Mouse (Mus musculus): ENCODE measurements around the gene Alkbh6. TPM values are rescaled to one million over a fixed set of nuclear protein-coding genes. Genes with fewer than 3 reads are reported as not detected.

Gene Alkbh6
- total RNA-seq, 2 experiments from 2014 or later: 50.8 to 51.8 TPM

GRCm38 (mm10) chr7:30346635-30347379 lies 38.3 kb downstream of the Alkbh6 start:
- no peak for DNase-seq (ENCODE audit: low spot score in 2 of 2)

DNA sequence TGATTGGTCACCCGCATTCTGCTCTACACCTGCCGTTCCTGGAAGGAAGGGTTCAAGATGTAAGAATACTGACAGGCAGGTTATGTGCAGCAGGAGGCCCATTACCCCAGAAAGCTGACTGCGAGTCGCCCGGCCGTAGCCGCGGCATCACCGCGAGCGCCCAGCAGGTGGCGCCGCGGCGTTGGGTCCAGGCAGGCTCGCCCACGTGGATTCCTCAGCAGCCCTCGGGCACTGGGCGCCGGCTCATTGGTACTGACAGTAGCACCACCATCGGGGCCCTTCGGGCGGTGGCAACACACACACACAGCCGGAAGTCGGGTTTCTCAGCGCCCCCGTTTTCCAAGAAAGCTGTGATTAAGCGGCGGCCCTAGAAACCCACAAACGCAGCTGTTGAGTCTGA lies 39.3 kb downstream of the Alkbh6 start:
- Histone ChIP-seq H3K27ac (peak overlapping the region; percentile 48; the same call in 1 of the 2 replicates), H3K4me3 (peak overlapping the region; percentile 27; the same call in 1 of the 2 replicates)
- DNase-seq (ENCODE audit: low spot score in 2 of 2): peak; percentile 63 to 81
- peak; percentile 97 for TF ChIP-seq CTCF (conservative IDR thresholded peaks at IDR 0.05)

More at GRCm38 (mm10) chr7:30346635-30347379, 38.3 kb downstream of the Alkbh6 start:
- no peak overlapping the region for H3K27ac ChIP-seq
- no peak overlapping the region for H3K4me3 ChIP-seq
- no peak for TF ChIP-seq CTCF (conservative IDR thresholded peaks at IDR 0.05)

DNA sequence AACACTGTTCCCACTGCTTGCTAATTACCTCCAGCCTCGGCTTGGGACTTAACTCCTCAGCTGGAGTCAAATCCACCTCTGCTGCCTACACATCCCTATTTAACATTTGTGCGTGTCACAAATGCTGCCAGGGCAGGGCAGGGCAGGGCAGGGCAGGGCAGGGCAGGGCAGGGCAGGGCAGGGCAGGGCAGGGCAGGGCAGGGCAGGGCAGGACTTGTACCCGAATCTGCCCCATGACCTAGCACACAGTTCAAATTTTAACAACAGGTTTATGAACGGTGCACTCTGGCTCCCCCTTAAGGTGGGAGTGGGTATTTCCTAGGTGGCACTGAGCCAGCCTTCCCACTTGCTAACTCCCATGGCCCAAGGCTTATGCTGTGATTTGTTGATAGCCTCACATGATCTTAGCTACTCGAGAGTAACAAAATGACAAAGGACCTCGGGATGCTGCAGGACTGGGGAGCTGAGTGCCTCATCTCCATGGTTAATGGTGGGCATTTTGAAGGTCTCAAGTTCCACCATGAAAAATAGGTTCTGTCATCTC lies 44.8 kb downstream of the Alkbh6 start:
- Histone ChIP-seq H3K4me3 (no peak overlapping the region), H3K27ac (no peak overlapping the region)
- peak; percentile 90 for TF ChIP-seq CTCF (conservative IDR thresholded peaks at IDR 0.05)
- peak; percentile 69 to 80 for DNase-seq (ENCODE audit: low spot score in 2 of 2)

DNA sequence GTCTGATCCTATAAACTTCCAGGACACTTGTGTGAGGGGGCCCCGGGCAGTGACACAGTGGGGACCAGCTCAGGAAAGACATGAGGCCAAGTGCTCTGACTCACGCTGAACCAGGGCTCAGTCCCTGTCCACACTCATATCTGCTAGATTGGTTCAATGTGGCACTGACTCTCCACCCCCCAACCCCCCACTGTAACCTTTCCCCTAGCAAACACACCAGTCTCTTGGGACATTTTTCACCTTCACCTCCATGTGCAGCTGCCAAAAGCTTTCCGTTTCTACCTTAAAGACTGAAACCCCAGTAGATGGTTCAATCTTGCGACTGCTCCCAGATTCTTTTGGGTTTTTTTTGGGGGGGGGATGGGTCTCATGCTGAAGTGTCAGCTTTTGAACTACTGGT lies 45.5 kb downstream of the Alkbh6 start:
- no peak for TF ChIP-seq CTCF (conservative IDR thresholded peaks at IDR 0.05)
- Histone ChIP-seq H3K4me3 (no peak overlapping the region), H3K27ac (no peak overlapping the region)
- no peak for DNase-seq (ENCODE audit: low spot score in 2 of 2)

GRCm38 (mm10) chr7:30358378-30359186 lies 50.1 kb downstream of the Alkbh6 start:
- DNase-seq (ENCODE audit: low spot score in 2 of 2): no peak
- TF ChIP-seq CTCF (conservative IDR thresholded peaks at IDR 0.05): no peak
- Histone ChIP-seq H3K4me3 (no peak overlapping the region), H3K27ac (no peak overlapping the region)

- TF ChIP-seq CTCF (conservative IDR thresholded peaks at IDR 0.05): no peak
- Histone ChIP-seq H3K27ac (no peak overlapping the region), H3K4me3 (no peak overlapping the region)
- DNase-seq (ENCODE audit: low spot score in 2 of 2): no peak
Observed at GRCm38 (mm10) chr7:30359276-30359865, 50.9 kb downstream of the Alkbh6 start.

GRCm38 (mm10) chr7:30360028-30360427 lies 51.5 kb downstream of the Alkbh6 start:
- Histone ChIP-seq H3K4me3 (no peak overlapping the region), H3K27ac (no peak overlapping the region)
- TF ChIP-seq CTCF (conservative IDR thresholded peaks at IDR 0.05): no peak
- no peak for DNase-seq (ENCODE audit: low spot score in 2 of 2)

DNA sequence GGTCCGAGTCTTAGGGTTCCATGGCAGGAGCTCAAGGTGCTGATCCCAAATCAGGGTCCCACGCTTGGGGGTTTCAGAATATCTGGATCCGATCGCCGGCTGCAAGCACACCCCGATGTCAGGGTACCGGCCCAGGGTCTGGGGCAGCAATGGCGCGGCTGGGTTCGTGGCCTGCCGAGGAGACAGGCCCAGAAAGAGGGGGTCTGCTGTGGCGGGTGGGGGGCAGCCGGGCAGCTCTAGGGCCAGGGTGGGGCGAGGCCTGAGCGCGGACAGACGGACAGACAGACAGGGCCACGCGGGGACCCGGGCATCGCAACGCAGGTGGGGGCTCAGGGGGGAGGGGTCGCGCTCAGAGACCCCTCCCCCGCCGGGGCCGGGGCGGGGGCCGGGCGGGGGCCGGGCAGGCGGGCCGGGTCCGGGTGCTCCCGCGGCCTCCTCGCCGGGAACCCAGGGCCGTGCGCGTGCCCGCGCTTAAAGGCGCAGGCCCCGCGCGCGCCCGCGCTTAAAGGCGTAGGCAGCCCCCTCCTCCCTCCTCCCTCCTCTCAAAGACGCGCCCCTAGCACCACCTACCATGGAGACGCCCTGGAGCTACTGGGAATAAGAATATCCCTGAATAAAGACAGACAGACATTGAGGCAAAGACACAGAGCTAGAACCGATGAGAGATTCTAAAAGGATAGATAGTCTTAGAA lies 54.3 kb downstream of the Alkbh6 start, which contains the start of gene Lrfn3:
Gene Lrfn3 (minus strand): TSS at position 121 of the 692 bp plus-strand sequence.
- Histone ChIP-seq H3K4me3 (peak within 1 kb of the TSS; percentile 75), H3K27ac (peak within 1 kb of the TSS; percentile 89)
- DNase-seq (ENCODE audit: low spot score in 2 of 2): peak; percentile 60 to 63
- TF ChIP-seq CTCF (conservative IDR thresholded peaks at IDR 0.05): no peak

DNA sequence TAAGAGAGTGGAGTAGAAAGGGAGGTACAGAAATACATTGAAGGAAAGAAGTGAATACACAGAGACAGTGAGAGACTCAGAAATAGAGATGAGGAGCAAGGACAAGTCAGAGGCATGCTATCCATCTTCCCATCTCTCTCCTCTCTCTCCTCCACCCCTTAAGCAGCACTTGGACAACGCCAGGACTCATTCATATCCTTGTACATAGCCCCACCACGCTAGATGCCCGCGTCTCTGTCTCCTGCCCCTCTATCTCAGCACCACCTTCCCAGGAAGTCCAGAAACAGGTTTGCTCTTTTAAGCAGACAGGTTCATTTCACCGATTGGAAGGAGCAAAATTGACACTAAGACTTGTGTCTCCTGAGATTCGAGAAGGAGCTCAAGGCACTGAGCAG lies 54.8 kb downstream of the Alkbh6 start:
- H3K4me3 ChIP-seq: peak overlapping the region; percentile 75

More for the DNA sequence above, 54.8 kb downstream of the Alkbh6 start:
- TF ChIP-seq CTCF (conservative IDR thresholded peaks at IDR 0.05): no peak
- H3K27ac ChIP-seq: peak overlapping the region; percentile 89
- no peak for DNase-seq (ENCODE audit: low spot score in 2 of 2)

Other genes starting within 250 kb of the Alkbh6 start
- gene Zfp82, start 235.8 kb upstream of the Alkbh6 start, total RNA-seq (2021): 1 to 10 TPM; 4.9 to 5.4 TPM
- not detected for gene Gm26920, start 218.3 kb upstream of the Alkbh6 start, total RNA-seq (2021)
- 1 to 10 TPM; 4.3 to 8.2 TPM for gene Zfp566, start 218.2 kb upstream of the Alkbh6 start, total RNA-seq (2021)
- gene Zfp260, start 213.9 kb upstream of the Alkbh6 start, total RNA-seq (2021): 10 to 100 TPM; 73.1 to 75.5 TPM
- gene Zfp382, start 186.8 kb upstream of the Alkbh6 start, total RNA-seq (2021): 10 to 100 TPM; 30.1 to 37.5 TPM
- gene Zfp146, start 139.0 kb upstream of the Alkbh6 start, total RNA-seq (2021): 10 to 100 TPM; 48.9 to 52.0 TPM
- 1 to 10 TPM; 3.5 to 5.9 TPM for gene Cox7a1, start 124.6 kb upstream of the Alkbh6 start, total RNA-seq (2021)
- gene Capns1, start 109.9 kb upstream of the Alkbh6 start, total RNA-seq (2021): 100 to 1,000 TPM; 213 to 224 TPM
- 10 to 100 TPM; 59.6 to 59.8 TPM for gene Polr2i, start 76.8 kb upstream of the Alkbh6 start, total RNA-seq (2021)
- gene Tbcb, start 76.4 kb upstream of the Alkbh6 start, total RNA-seq (2021): 100 to 1,000 TPM; 113 to 116 TPM
- not detected for gene Ovol3, start 73.0 kb upstream of the Alkbh6 start, total RNA-seq (2021)
- under 1 TPM; 0.44 to 0.56 TPM for gene Thap8, start 28.6 kb upstream of the Alkbh6 start, total RNA-seq (2021)
- gene Wdr62, start 28.3 kb upstream of the Alkbh6 start, total RNA-seq (2021): 1 to 10 TPM in 1 of 2 experiments, under 1 TPM in 1; 1.00 to 1.4 TPM
- 100 to 1,000 TPM; 453 to 474 TPM for gene Clip3, start 17.0 kb upstream of the Alkbh6 start, total RNA-seq (2021)
- gene Syne4, start 6.1 kb downstream of the Alkbh6 start, total RNA-seq (2021): 10 to 100 TPM in 1 of 2 experiments, 1 to 10 TPM in 1; 9.4 to 14.2 TPM
- under 1 TPM; 0.41 to 0.81 TPM for gene E130208F15Rik, start 13.0 kb downstream of the Alkbh6 start, total RNA-seq (2021)
- gene Sdhaf1, start 15.2 kb downstream of the Alkbh6 start, total RNA-seq (2021): 1 to 10 TPM; 6.7 to 7.3 TPM
- gene Lrfn3, start 54.1 kb downstream of the Alkbh6 start, total RNA-seq (2021): 10 to 100 TPM; 32.4 to 34.6 TPM
- gene Tyrobp, start 105.0 kb downstream of the Alkbh6 start, total RNA-seq (2021): 10 to 100 TPM; 26.7 to 32.6 TPM
- gene Hcst, start 111.1 kb downstream of the Alkbh6 start, total RNA-seq (2021): 1 to 10 TPM in 1 of 2 experiments, not detected in 1; 1.5 TPM
- gene Nfkbid, start 113.0 kb downstream of the Alkbh6 start, total RNA-seq (2021): 1 to 10 TPM; 2.8 to 3.0 TPM
- gene Aplp1, start 136.8 kb downstream of the Alkbh6 start, total RNA-seq (2021): 1,000 to 10,000 TPM; 1,283 to 1,305 TPM
- 10 to 100 TPM; 15.0 to 20.4 TPM for gene Kirrel2, start 149.0 kb downstream of the Alkbh6 start, total RNA-seq (2021)
- 1 to 10 TPM; 1.2 to 1.3 TPM for gene Nphs1, start 149.6 kb downstream of the Alkbh6 start, total RNA-seq (2021)
- gene Prodh2, start 184.9 kb downstream of the Alkbh6 start, total RNA-seq (2021): not detected
- 100 to 1,000 TPM; 101 to 119 TPM for gene Arhgap33, start 226.3 kb downstream of the Alkbh6 start, total RNA-seq (2021)
- 1 to 10 TPM; 2.7 to 4.8 TPM for gene Hspb6, start 243.5 kb downstream of the Alkbh6 start, total RNA-seq (2021)
- 1 to 10 TPM; 4.0 to 4.1 TPM for gene Proser3, start 243.6 kb downstream of the Alkbh6 start, total RNA-seq (2021)

Measured in layer of hippocampus, adult 2 months (tissue).